Mouse (Mus musculus) olfactory bulb, adult 2 months (tissue): ENCODE data around the gene Xpo5. TPM values are rescaled to one million over a fixed set of nuclear protein-coding genes. Genes with fewer than 3 reads are reported as not detected.
A peak's percentile ranks its signal among the peaks of the same experiment; 100 is the strongest.

Experiments used
- H3K27ac ChIP-seq: fragments of 200-500 bp; 2 replicates; pipeline ENCODE4 v1.5.1; 2012; ENCODE audit warnings: low read depth, low read length; ENCODE audit not compliant: insufficient read depth
- H3K4me1 ChIP-seq: fragments of 200-500 bp; 2 replicates; pipeline ENCODE4 v1.6.1; 2012; ENCODE audit warnings: low read length; ENCODE audit not compliant: control insufficient read depth, insufficient read depth
- H3K4me3 ChIP-seq: fragments of 200-500 bp; 2 replicates; pipeline ENCODE4 v1.5.1; 2012; ENCODE audit warnings: mild to moderate bottlenecking, low read depth, low read length, moderate library complexity; ENCODE audit not compliant: insufficient read depth
- CTCF ChIP-seq: fragments of 200-500 bp; IDR thresholded peaks from 2 replicates; pipeline ENCODE4 v1.5.1; 2012; ENCODE audit warnings: low read depth, mild to moderate bottlenecking, low read length, moderate library complexity; ENCODE audit not compliant: insufficient read depth
- POLR2A ChIP-seq: fragments of 200-500 bp; IDR thresholded peaks from 2 replicates; pipeline ENCODE4 v1.6.1; 2012; ENCODE audit warnings: mild to moderate bottlenecking, low read depth, low read length, moderate library complexity; ENCODE audit not compliant: insufficient read depth
- WGBS: fragments of 180-500 bp; shearing (Covaris S2); methylation state at CpG from one replicate; pipeline ENCODE4 v1.1.7; 2018; 5-methylcytosine and 5-hydroxymethylcytosine counted together
- polyA plus RNA-seq: library from polyadenylated mRNA; stranded (reverse); fragments of >200 nt; gene quantifications from 2 replicates; pipeline ENCODE4 v1.2.4, GENCODE M21; 2012; ENCODE audit warnings: low replicate concordance; ENCODE audit not compliant: missing spikeins, insufficient read depth, insufficient read length

Xpo5 gene
- polyA plus RNA-seq, 1 experiment = not detected

- TF ChIP-seq CTCF = no peak
- no peak for TF ChIP-seq POLR2A
- peaks cover 13% of the 10 kb centered on the region for H3K4me1 ChIP-seq
- peak overlapping the region; percentile 85 for H3K4me3 ChIP-seq
- under 1% methylated on average over 37 of the region's 37 CpGs for WGBS
- H3K27ac ChIP-seq = peak overlapping the region; percentile 66
These were observed 45.6 kb downstream of the Xpo5 start for GRCm38 (mm10) chr17:46248189-46248522.

DNA sequence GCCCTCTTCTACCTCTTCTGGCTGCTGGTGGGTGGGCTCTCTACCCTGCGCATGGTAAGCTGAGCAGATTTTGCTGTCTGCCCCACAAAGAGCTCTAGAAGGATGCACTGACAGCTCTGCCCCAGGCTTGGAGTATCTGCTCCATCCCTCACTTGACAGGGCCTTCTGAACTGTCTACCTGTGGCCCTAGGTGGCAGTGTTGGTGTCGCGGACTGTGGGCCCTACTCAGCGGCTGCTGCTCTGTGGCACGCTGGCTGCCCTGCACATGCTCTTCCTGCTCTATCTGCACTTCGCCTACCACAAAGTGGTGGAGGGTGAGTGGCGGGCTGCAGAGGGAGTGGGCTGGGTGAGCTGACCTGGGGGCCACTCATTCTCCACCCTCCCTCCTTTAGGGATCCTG lies 48.6 kb downstream of the Xpo5 start:
- 80% methylated on average over 7 of the region's 7 CpGs for WGBS
- no peak overlapping the region for H3K27ac ChIP-seq

GRCm38 (mm10) chr17:46252571-46253451 lies 50.2 kb downstream of the Xpo5 start:
- WGBS = 32% methylated on average over 14 of the region's 14 CpGs
- H3K27ac ChIP-seq = no peak overlapping the region
- TF ChIP-seq CTCF (no peak), POLR2A (no peak)
- H3K4me1 ChIP-seq = peaks cover 26% of the 10 kb centered on the region
- 0 out of 2 replicates have a peak overlapping the region, but pooled peaks have one; percentile 70 for H3K4me3 ChIP-seq

More for the DNA sequence above, 48.6 kb downstream of the Xpo5 start:
- H3K4me1 ChIP-seq = peaks cover 29% of the 10 kb centered on the region
- no peak for TF ChIP-seq CTCF
- no peak for TF ChIP-seq POLR2A
- H3K4me3 ChIP-seq = no peak overlapping the region

- Histone ChIP-seq H3K27ac (0 out of 2 replicates have a peak within 1 kb of the TSS, but pooled peaks have one; percentile 1), H3K4me3 (peak within 1 kb of the TSS; percentile 70), H3K4me1 (peaks cover 25% of the 10 kb centered on the region)
- TF ChIP-seq CTCF = no peak
- TF ChIP-seq POLR2A = peak; percentile 58; the same call in 1 of the 2 replicates
- 1% methylated on average over 48 of the region's 48 CpGs for WGBS
These were observed 51.0 kb downstream of the Xpo5 start, which contains the start of gene Lrrc73 for GRCm38 (mm10) chr17:46253452-46254084. Lrrc73 (plus strand) TSS chr17:46253531.

- WGBS = under 1% methylated on average over 47 of the region's 54 CpGs
- Histone ChIP-seq H3K27ac (no peak overlapping the region), H3K4me3 (peak overlapping the region; percentile 70), H3K4me1 (peaks cover 20% of the 10 kb centered on the region)
- no peak for TF ChIP-seq POLR2A
- TF ChIP-seq CTCF = no peak
These were observed 51.5 kb downstream of the Xpo5 start for GRCm38 (mm10) chr17:46254106-46254505.

DNA sequence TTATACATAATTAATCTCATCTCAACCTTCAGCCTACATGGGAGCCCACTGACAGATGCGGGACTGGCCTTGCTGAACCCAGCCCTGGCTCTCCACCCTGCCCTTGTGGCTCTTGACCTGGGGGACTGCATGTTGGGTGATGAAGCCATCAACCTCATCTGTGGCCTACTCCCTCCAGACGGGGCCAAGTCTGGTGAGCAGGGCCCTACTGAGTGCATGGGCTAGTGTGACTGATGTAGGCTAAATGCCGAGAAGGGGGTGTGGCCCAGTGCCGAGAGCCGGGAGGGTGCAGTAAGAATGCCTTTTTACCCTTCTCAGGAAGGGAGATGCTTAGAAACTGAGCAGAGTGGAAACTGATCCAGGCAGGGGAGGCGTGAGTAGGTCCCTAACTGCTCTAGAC lies 52.6 kb downstream of the Xpo5 start:
- Histone ChIP-seq H3K4me3 (peak overlapping the region; percentile 70), H3K4me1 (peaks cover 17% of the 10 kb centered on the region), H3K27ac (no peak overlapping the region)
- 19% methylated on average over 6 of the region's 6 CpGs for WGBS
- no peak for TF ChIP-seq POLR2A
- TF ChIP-seq CTCF = no peak

GRCm38 (mm10) chr17:46258279-46259053 lies 55.9 kb downstream of the Xpo5 start:
- H3K4me3 ChIP-seq = no peak overlapping the region
- TF ChIP-seq CTCF = no peak
- no peak for TF ChIP-seq POLR2A
- 81% methylated on average over 30 of the region's 30 CpGs for WGBS
- H3K27ac ChIP-seq = no peak overlapping the region
- peaks cover 13% of the 10 kb centered on the region for H3K4me1 ChIP-seq

- TF ChIP-seq CTCF = no peak
- TF ChIP-seq POLR2A = no peak
- 91% methylated on average over 17 of the region's 17 CpGs for WGBS
- Histone ChIP-seq H3K4me1 (peaks cover 9% of the 10 kb centered on the region), H3K4me3 (no peak overlapping the region), H3K27ac (no peak overlapping the region)
These were observed 57.1 kb downstream of the Xpo5 start for GRCm38 (mm10) chr17:46259675-46260074.
